Mouse (Mus musculus) layer of hippocampus, adult 18-20 months (tissue): ENCODE data around the gene Macrod2. TPM values are rescaled to one million over a fixed set of nuclear protein-coding genes. Genes with fewer than 3 reads are reported as not detected.
A peak's percentile ranks its signal among the peaks of the same experiment; 100 is the strongest.

Source experiments
- DNase-seq, 2 experiments: peaks; one replicate each; pipeline ENCODE4 v3.0.0; 2022; ENCODE audit warnings: low spot score in 2 of 2
- long read RNA-seq: library from polyadenylated mRNA; stranded (forward); transcript quantifications from one replicate; pipeline ENCODE4 v2.0.0, GENCODE M21; 2021
- total RNA-seq, 2 experiments: library from RNA; stranded (reverse); gene quantifications; 2 replicates each; pipeline ENCODE4 v1.2.3; 2021

Gene Macrod2
- total RNA-seq: 10 to 100 TPM; 48.7 to 52.0 TPM
- long read RNA-seq, transcript Macrod2-204 (4 exons, 3,554 nt): major isoform, 6 of 22 reads
- long read RNA-seq, partial matches to known transcripts: 11 of 22 reads
- long read RNA-seq, other reads (novel, unspliced or antisense): 4 of 22 reads

GRCm38 (mm10) chr2:140395179-140395578, at the start of gene Macrod2:
Gene Macrod2 (plus strand): TSS chr2:140395309.
- peak; percentile 98 to 99 for DNase-seq

GRCm38 (mm10) chr2:140359905-140360304, 35.2 kb upstream of the Macrod2 start:
- DNase-seq: no peak

- DNase-seq: no peak
Measured at GRCm38 (mm10) chr2:140364804-140365203, 30.3 kb upstream of the Macrod2 start.

DNA sequence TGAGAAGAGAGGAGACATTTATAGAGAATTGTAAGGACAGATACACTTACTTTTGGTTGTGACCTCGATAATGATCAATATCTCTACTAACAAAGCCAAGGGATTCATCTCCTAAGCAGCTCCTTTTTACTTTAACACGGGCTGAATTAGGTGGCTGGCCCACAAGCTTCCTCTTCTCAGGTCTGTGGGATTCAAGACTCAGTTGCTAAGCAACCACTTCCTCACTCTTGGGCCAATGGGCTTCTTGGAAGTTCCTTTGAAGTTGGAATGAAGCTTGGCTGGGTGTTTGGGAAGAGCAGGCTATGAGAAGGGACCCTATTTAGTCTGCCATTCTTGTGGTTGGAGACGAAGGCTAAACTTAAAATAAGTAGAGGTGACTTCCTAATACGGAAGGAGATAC, 5.6 kb upstream of the Macrod2 start, which contains the start of gene Sel1l2:
Gene Sel1l2 (minus strand): TSS at position 182 of the 400 bp plus-strand sequence.
- DNase-seq: no peak

- DNase-seq: peak; percentile 2 to 28
Measured at GRCm38 (mm10) chr2:140395744-140396231, 679 bp downstream of the Macrod2 start.

DNA sequence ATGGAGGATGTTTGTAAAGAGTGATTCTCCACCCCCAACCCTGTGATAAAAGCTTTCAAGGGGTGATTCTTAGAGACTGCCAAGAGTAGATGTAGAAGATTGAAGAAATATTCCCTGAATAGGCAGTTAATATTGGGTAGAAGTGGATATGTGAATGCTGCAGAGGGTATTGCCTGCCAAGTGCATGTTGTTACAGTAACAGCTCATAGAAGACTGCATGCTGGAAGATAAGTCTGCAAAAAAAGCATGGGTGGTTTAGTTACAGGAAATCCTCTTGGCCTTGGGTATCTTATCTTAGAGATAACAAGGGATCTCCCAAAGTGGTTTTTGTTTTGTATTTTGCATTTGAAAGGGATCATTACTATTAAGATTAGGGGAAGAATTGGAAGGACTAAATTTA, 30.7 kb downstream of the Macrod2 start:
- DNase-seq: no peak

DNA sequence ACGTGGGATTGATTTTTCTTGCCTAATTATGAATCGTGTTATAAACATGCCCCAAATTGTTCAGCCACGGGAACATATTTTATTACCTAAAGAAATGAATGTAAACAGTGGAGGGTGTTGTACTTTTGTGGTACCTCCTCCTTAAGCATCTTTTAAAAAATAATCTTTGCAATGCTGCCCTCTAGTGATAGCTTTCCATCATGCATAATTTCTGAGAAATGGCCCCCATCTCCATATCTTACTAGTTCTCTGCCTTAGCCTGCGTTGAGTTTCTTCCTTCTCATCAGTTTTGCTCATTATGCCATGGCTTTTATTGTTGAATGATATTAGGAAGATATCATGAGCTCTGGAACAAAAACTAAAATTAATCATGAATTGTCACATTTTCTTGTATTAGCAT, 32.2 kb downstream of the Macrod2 start:
- DNase-seq: peak in 1 of 2 experiments; percentile 61

- no peak for DNase-seq
Measured at GRCm38 (mm10) chr2:140439081-140439480, 44.0 kb downstream of the Macrod2 start.

- DNase-seq: no peak
Measured at GRCm38 (mm10) chr2:140448636-140449035, 53.5 kb downstream of the Macrod2 start.

- DNase-seq: no peak
Measured at GRCm38 (mm10) chr2:140475770-140476169, 80.7 kb downstream of the Macrod2 start.

DNA sequence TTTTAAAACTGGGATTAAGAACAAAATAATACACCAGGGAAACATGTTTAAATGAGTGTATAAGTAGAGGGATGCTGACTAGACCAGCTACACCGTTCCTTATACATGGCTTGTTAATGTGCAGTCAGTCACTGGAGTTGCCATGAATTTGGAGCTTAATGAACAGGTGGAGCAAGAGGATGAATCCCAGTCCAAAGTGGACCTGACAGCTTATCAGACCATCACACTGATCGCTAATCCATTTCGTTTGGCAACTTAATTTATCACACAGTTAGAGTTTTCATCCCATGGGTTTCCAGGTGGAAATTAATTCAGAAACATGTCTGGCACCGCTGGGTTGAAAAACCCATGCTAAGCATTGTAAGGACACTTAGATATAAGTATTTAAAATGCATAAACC, 81.8 kb downstream of the Macrod2 start:
- DNase-seq: no peak

- DNase-seq: no peak
Measured at GRCm38 (mm10) chr2:140482604-140483003, 87.5 kb downstream of the Macrod2 start.

GRCm38 (mm10) chr2:140497688-140498087, 102.6 kb downstream of the Macrod2 start:
- peak; percentile 39 to 80 for DNase-seq

GRCm38 (mm10) chr2:140500951-140501350, 105.8 kb downstream of the Macrod2 start:
- peak; percentile 46 to 75 for DNase-seq

DNA sequence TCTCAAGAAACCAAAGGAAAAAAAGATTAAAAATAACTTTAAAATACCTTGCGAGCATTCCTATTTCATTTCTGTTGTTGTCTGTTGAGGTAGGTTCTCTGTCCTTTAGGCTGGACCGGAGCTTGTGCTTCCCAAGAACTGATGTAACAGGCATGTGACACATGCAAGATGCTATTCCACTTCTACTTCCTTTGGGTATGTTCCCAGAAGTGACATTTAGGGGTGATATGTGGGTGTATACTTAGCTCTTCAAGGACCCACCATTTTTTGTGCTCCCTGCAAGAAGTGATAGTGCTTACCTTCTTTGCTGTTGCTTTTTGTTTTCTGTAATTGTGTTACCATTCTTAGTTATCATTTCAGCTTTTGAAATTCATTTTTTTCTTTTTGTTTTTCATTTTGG, 126.4 kb downstream of the Macrod2 start:
- no peak for DNase-seq

- peak in 1 of 2 experiments; percentile 20 for DNase-seq
Measured at GRCm38 (mm10) chr2:140530214-140530613, 135.1 kb downstream of the Macrod2 start.

GRCm38 (mm10) chr2:140532024-140532423, 136.9 kb downstream of the Macrod2 start:
- no peak for DNase-seq

GRCm38 (mm10) chr2:140532859-140533519, 137.9 kb downstream of the Macrod2 start:
- DNase-seq: peak in 1 of 2 experiments; percentile 38

- DNase-seq: no peak
Measured at GRCm38 (mm10) chr2:140533621-140534020, 138.5 kb downstream of the Macrod2 start.

DNA sequence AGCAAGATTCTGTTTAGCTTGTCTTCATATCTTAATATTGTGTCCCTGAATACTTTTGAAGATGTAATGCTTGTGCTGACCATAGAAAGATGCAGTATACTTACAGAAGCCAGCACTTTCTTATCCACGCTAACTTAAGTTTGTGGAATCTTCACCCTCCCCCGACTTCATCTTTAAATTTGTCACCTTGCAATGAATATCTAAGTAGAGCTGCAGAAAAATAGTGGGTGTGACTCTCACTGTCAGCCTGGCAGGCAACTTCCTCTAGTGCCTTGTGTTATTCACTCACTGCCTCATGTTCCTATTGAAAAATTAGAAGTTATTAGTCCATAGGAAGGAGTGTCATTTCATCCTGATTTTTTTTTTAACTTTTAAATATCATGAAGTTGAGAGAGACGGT, 139.5 kb downstream of the Macrod2 start:
- DNase-seq: no peak

DNA sequence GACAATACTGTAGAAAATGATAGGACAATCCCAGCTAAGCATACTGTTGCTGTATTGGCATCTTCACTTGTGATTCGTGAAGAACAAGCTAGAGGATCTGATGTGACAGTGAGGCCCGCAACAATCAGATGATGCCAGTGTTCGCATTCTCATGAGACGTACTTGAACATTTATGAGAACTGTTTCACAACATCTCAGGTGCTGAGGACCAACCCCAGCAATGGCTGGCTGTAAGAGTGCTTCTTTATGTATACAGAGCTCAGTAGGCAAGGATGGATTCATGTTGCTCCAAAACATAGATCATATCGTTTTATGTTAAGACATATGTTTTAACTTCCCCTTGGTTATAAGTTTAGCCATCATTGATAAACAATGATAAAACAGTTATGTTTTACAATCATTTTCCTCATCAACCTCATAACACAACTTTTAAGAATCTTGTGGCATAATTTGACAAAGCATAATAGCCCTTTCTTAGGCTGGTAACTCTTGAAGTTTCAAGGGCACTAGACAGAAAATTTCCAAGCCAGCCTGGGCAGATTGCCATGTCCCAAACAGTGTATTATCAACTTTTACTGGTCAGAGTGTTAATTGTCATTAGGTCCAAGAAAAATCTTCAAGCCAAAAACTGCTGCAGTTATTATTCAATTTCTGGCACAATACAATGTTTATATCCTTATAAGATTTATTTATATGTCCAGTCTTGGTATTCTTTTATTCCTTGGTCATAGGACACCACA, 140.9 kb downstream of the Macrod2 start:
- no peak for DNase-seq

DNA sequence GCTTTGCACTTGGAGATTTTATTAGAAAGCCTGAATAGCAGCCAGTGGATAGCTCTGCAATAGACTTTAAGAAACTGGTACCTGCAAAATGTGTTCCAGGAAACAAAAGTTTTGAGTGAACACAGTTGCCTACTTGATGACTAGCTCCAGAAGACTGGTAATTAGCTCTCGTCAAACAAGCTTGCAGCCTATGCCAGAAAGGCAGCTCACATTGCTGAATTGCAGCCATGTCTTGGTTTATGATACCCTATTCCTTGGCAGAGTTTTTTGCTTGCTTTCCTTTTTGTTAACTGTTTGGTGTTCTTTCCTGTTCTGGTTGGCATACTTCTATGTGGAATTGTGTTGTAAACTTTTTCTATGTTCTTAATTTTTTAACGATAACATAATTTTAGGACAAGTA, 154.2 kb downstream of the Macrod2 start:
- DNase-seq: no peak
